Mouse (Mus musculus) myocyte (in vitro differentiated cells): ENCODE data around the gene Phkg1.

Experiments
- E2F4 ChIP-seq: IDR thresholded peaks from one replicate; pipeline ENCODE4 v1.6.1; 2011; ENCODE audit warnings: mild to moderate bottlenecking, control low read depth, moderate library complexity; ENCODE audit not compliant: insufficient read depth
- POLR2A ChIP-seq: IDR thresholded peaks from one replicate; pipeline ENCODE4 v1.6.1; 2011; ENCODE audit warnings: low read depth, mild to moderate bottlenecking, control low read depth, moderate library complexity; ENCODE audit not compliant: insufficient read length
- SRF ChIP-seq: IDR thresholded peaks from one replicate; pipeline ENCODE4 v1.6.1; 2011; ENCODE audit warnings: low read depth; ENCODE audit not compliant: control insufficient read depth, insufficient read length

- TF ChIP-seq E2F4 (no peak), SRF (no peak), POLR2A (no peak)
These were observed 19.4 kb downstream of the Phkg1 start for GRCm38 (mm10) chr5:129878946-129879345.
